Mouse (Mus musculus): ENCODE results near the gene Ankrd23.

DNA sequence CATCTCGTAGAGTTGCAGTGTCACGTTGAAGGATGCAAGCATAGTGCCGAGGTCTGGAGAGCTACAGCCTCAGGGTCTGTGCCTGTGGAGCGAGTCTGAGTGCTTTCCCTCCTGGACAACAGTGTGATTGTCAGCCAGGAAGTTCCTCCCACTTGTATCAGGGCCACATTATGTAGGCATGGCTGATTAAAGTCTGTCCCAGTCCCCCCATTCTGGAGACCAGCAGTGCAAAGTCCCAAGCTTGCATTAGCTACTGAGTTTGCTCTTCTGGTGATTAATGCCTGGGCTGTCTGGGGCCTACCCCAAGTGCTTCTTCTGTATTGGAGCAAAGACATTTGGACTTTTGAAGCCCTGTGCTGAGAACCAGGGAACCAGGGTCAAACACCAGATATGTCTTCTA is 52.9 kb downstream of the Ankrd23 start:
- TF ChIP-seq POLR2A (IDR thresholded peaks at IDR 0.05; ENCODE audit: borderline replicate concordance, extremely low read depth, insufficient read depth, insufficient read length, poor library complexity, severe bottlenecking) (no peak), CTCF (IDR thresholded peaks at IDR 0.05; ENCODE audit: borderline replicate concordance, extremely low read depth, insufficient read depth, insufficient read length) (no peak)
